Mouse (Mus musculus) CH12.LX (cell line): ENCODE data around the gene Rps6ka5. TPM values are rescaled to one million over a fixed set of nuclear protein-coding genes. Genes with fewer than 3 reads are reported as not detected.

Experiments
- DNase-seq: peaks from one replicate; pipeline ENCODE4 v3.0.0-alpha.2; 2013; ENCODE audit errors: extremely low read depth
- H3K27ac ChIP-seq: 2 replicates; pipeline ENCODE4 v1.5.1; 2012; ENCODE audit warnings: low read depth, mild to moderate bottlenecking, control low read depth, moderate library complexity; ENCODE audit not compliant: insufficient read depth
- H3K27me3 ChIP-seq: replicated peaks from 2 replicates; pipeline ENCODE3; 2012; ENCODE audit warnings: inconsistent platforms
- H3K36me3 ChIP-seq, 2 experiments: replicated peaks in 1 of 2; 2 replicates each; pipeline versions ENCODE3 to v1.6.1; 2012; ENCODE audit warnings: inconsistent platforms in 1 of 2, low read length in 1 of 2, mild to moderate bottlenecking in 1 of 2, mixed read lengths in 1 of 2, moderate library complexity in 1 of 2; ENCODE audit not compliant: control insufficient read depth in 1 of 2, insufficient read depth in 1 of 2
- H3K4me1 ChIP-seq, 2 experiments: 2 replicates each; pipeline ENCODE4 v1.6.1; 2012; ENCODE audit warnings: inconsistent platforms in 1 of 2, moderate library complexity in 1 of 2; ENCODE audit not compliant: insufficient read depth in 2 of 2, control insufficient read depth in 1 of 2
- H3K4me2 ChIP-seq: 2 replicates; pipeline ENCODE4 v1.6.1; 2012; ENCODE audit warnings: low read depth, mild to moderate bottlenecking, control low read depth; ENCODE audit not compliant: poor library complexity, insufficient read depth, severe bottlenecking
- H3K4me3 ChIP-seq, 3 experiments: fragments of 150-350 bp in 1 of 3; sonication (generic) in 1 of 3; replicated peaks in 1 of 3; 2 replicates each; pipeline versions ENCODE3 to v1.5.1; 2011 to 2012; ENCODE audit warnings: low read depth in 2 of 3, low read length in 2 of 3, mild to moderate bottlenecking in 2 of 3, moderate library complexity in 2 of 3, control low read depth in 1 of 3, improper control_type of control experiment in 1 of 3, inconsistent platforms in 1 of 3, mixed read lengths in 1 of 3; ENCODE audit not compliant: poor library complexity in 1 of 3
- H3K79me2 ChIP-seq: replicated peaks from 2 replicates; pipeline ENCODE4 v1.6.1; 2012; ENCODE audit warnings: mild to moderate bottlenecking, moderate library complexity; ENCODE audit not compliant: control insufficient read depth, poor library complexity, insufficient read depth, severe bottlenecking; ENCODE audit errors: extremely low read depth
- H3K9ac ChIP-seq: 2 replicates; pipeline ENCODE4 v1.6.1; 2012; ENCODE audit warnings: low read depth, mild to moderate bottlenecking, control low read depth, moderate library complexity; ENCODE audit not compliant: insufficient read depth
- H3K9me3 ChIP-seq: replicated peaks from 2 replicates; pipeline ENCODE3; 2012; ENCODE audit warnings: low read length, inconsistent platforms, mixed read lengths
- CTCF ChIP-seq, 2 experiments: IDR thresholded peaks in 1 of 2; conservative IDR thresholded peaks in 1 of 2; 2 replicates each; pipeline ENCODE4 v1.5.1; 2011 to 2012; ENCODE audit warnings: low read depth in 2 of 2, low read length in 2 of 2, improper control_type of control experiment in 1 of 2, inconsistent platforms in 1 of 2, mild to moderate bottlenecking in 1 of 2, moderate library complexity in 1 of 2
- EP300 ChIP-seq: IDR thresholded peaks from 2 replicates; pipeline ENCODE4 v1.6.1; 2011; ENCODE audit warnings: low read length, improper control_type of control experiment
- ETS1 ChIP-seq: conservative IDR thresholded peaks from 2 replicates; pipeline ENCODE4 v1.6.1; 2012; ENCODE audit warnings: low read depth, mild to moderate bottlenecking, inconsistent platforms, low read length, improper control_type of control experiment, moderate library complexity
- JUN ChIP-seq: IDR thresholded peaks from 2 replicates; pipeline ENCODE4 v1.6.1; 2011; ENCODE audit warnings: low read depth, mild to moderate bottlenecking, low read length, improper control_type of control experiment, moderate library complexity; ENCODE audit not compliant: insufficient read depth
- MAX ChIP-seq: IDR thresholded peaks from 2 replicates; pipeline ENCODE4 v1.6.1; 2011; ENCODE audit warnings: low read length, improper control_type of control experiment
- MAZ ChIP-seq: IDR thresholded peaks from 2 replicates; pipeline ENCODE4 v1.6.1; 2012; ENCODE audit warnings: low read depth, mild to moderate bottlenecking, inconsistent platforms, low read length, improper control_type of control experiment, moderate library complexity
- MEF2A ChIP-seq: IDR thresholded peaks from 2 replicates; pipeline ENCODE4 v1.6.1; 2014; ENCODE audit warnings: low read depth, mild to moderate bottlenecking, inconsistent platforms, low read length, improper control_type of control experiment, borderline replicate concordance
- MYC ChIP-seq: IDR thresholded peaks from 2 replicates; pipeline ENCODE4 v1.6.1; 2011; ENCODE audit warnings: low read depth, mild to moderate bottlenecking, improper control_type of control experiment, low read length
- PAX5 ChIP-seq: IDR thresholded peaks from 2 replicates; pipeline ENCODE4 v1.6.1; 2012; ENCODE audit warnings: low read length, inconsistent platforms, mixed read lengths
- SMC3 ChIP-seq: IDR thresholded peaks from 2 replicates; pipeline ENCODE4 v1.6.1; 2011; ENCODE audit warnings: low read depth, low read length, improper control_type of control experiment
- TCF12 ChIP-seq: IDR thresholded peaks from 2 replicates; pipeline ENCODE4 v1.6.1; 2014; ENCODE audit warnings: low read depth, mild to moderate bottlenecking, inconsistent platforms, low read length, improper control_type of control experiment
- ZC3H11A ChIP-seq: IDR thresholded peaks from 2 replicates; pipeline ENCODE4 v1.6.1; 2012; ENCODE audit warnings: low read depth, mild to moderate bottlenecking, inconsistent platforms, low read length, improper control_type of control experiment
- dilution Hi-C: fragments of 300-500 bp; cut with MboI; formaldehyde crosslinking; loops from 2 replicates; pipeline ENCODE4 v1.14.3; 2020; ENCODE audit warnings: low sequenced_read_pairs; ENCODE audit not compliant: extremely low pct_unique_long_range_greater_than_20kb, extremely low pct_ligation_motif_present
- in situ Hi-C: fragments of 300-500 bp; cut with MboI; formaldehyde crosslinking; loops from 3 replicates; pipeline ENCODE4 v1.14.3; 2019; ENCODE audit warnings: low sequenced_read_pairs, low pct_ligation_motif_present, low pct_unique_long_range_greater_than_20kb, mixed read lengths
- polyA plus RNA-seq: library from polyadenylated mRNA; unstranded; fragments of >175 nt; gene quantifications from 2 replicates; pipeline ENCODE4 v1.2.1, GENCODE M21; 2012; ENCODE audit warnings: low read depth; ENCODE audit not compliant: insufficient read length
- total RNA-seq, 2 experiments: library from RNA; depleted of rRNA; stranded (reverse); fragments of 300-350 nt in 1 of 2; fragments of >200 nt in 1 of 2; gene quantifications; 2 replicates each; pipeline ENCODE4 v1.2.3; 2012 to 2014

The Rps6ka5 gene
- total and polyA plus RNA-seq, 3 experiments, result 2.9 to 6.2 (median 4.8) TPM

DNA sequence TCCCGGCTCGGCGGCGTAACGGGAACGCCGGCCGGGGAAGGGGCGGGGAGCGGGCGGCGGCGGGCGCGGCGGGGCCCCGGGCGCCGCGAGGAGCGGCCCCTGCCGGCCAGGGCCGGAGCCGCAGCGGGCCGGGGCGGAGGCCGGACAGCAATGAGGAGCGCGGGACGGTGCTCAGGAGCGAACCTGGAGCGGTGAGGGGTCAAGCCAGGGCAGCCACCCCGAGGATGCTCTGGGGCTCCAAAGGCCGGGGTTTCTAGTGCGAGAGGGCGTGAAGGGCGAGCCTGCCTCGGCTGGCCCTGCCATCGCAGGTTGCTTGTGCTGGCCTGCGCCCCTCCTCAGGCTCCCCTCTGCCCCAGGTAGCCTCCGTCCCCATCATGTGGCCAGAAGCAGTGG lies 206.0 kb downstream of the Rps6ka5 start, which contains the start of gene Ttc7b:
Gene Ttc7b (minus strand): TSS at position 33 of the 393 bp plus-strand sequence.
- H3K27ac ChIP-seq, result no peak within 1 kb of the TSS
- TF ChIP-seq CTCF (conservative IDR thresholded peaks at IDR 0.05 in 1 of 2, IDR thresholded peaks at IDR 0.05 in 1 of 2; ENCODE audit: low read depth in 2 of 2, low read length in 2 of 2), result peak in 1 of 2 experiments; percentile 51; a peak in 2 of 4 replicates
- no peak for TF ChIP-seq ZC3H11A
- peak within 1 kb of the TSS; percentile 90 for H3K9ac ChIP-seq
- in situ Hi-C loops, result no loop called here
- no peaks in the 10 kb centered on the region for H3K27me3 ChIP-seq
- peak within 1 kb of the TSS; percentile 68 for H3K4me2 ChIP-seq
- dilution Hi-C loops, result no loop called here
- peak within 1 kb of the TSS; percentile 61 to 83 (median 72) for H3K4me3 ChIP-seq
- no peak for DNase-seq
- peaks cover 6% of the 10 kb centered on the region for H3K9me3 ChIP-seq
- peaks cover 2% of the 10 kb centered on the region; the same call in 1 of the 2 replicates for H3K79me2 ChIP-seq
- peaks cover 0 to 17% of the 10 kb centered on the region in 2 experiments for H3K36me3 ChIP-seq
- peaks cover 11 to 22% of the 10 kb centered on the region in 2 experiments for H3K4me1 ChIP-seq

DNA sequence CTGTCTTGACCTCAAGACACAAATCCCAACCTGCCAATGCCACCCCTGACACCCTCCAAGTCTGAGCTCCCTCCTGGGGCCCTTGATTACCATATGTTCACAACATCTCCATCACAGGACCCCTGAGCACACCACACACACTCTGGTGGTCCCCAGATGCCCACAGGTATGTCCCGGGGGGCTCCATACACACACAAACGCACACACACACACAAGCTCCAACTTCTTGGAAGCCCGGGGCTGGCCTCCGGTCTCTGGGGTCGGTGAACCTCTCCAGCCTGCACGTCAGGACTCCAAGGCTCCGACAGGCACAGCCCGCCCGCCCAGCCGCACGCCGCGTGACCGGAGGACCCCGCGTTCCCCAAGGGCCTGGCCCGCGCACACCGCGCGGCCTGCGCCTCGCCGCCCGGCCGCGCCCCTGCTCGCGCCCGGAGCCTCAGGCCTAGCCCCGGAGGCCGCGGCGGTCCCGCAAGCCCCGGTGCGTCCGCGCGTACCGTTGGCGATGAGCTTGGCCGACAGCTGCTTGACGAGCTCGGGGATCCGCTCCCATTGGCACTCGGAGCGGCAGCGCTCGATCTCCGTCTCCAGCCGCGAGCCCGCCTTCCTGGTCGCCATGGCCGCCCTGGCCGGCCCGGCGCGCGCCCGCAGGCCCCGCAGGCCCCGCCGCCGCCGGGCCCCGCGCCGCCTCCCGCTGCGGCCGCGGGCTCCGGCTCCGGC lies 206.5 kb downstream of the Rps6ka5 start:
- H3K4me2 ChIP-seq, result peak overlapping the region; percentile 68
- in situ Hi-C loops, result no loop called here
- H3K4me1 ChIP-seq, result peaks cover 11 to 22% of the 10 kb centered on the region in 2 experiments
- H3K79me2 ChIP-seq, result peaks cover 2% of the 10 kb centered on the region; the same call in 1 of the 2 replicates
- H3K27me3 ChIP-seq, result no peaks in the 10 kb centered on the region
- dilution Hi-C loops, result no loop called here
- H3K9me3 ChIP-seq, result peaks cover 6% of the 10 kb centered on the region
- peak overlapping the region; percentile 61 to 83 (median 72) for H3K4me3 ChIP-seq
- H3K36me3 ChIP-seq, result peaks cover 0 to 21% of the 10 kb centered on the region in 2 experiments
- TF ChIP-seq ETS1 (no peak), MAX (0 out of 2 replicates have a peak, but pooled peaks have one; percentile 21), TCF12 (no peak), PAX5 (no peak)
- H3K9ac ChIP-seq, result peak overlapping the region; percentile 90
- no peak for DNase-seq
- no peak overlapping the region for H3K27ac ChIP-seq

DNA sequence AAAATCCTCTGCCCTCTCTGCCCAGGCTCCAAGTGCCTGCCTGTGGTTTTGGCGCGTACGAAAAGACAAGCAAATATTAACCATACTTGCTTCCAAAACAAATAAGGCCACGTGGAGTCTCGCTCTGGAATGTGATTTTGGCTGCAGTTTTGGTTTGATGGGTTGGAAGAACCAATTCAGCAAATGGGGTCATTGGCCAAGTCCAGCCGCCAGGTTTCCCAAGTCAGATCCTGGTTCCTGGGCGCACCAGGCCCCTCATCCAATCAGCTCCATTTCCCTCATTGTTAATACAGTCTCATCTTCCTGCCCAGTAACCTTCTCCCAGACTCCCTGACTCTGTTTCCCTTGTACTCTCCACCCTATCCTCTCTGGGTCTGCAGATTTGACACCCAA lies 207.1 kb downstream of the Rps6ka5 start:
- Histone ChIP-seq H3K9ac (peak overlapping the region; percentile 90), H3K79me2 (peaks cover 2% of the 10 kb centered on the region; the same call in 1 of the 2 replicates), H3K27ac (no peak overlapping the region), H3K4me2 (peak overlapping the region; percentile 68), H3K4me1 (peaks cover 11 to 22% of the 10 kb centered on the region in 2 experiments), H3K27me3 (no peaks in the 10 kb centered on the region), H3K36me3 (peaks cover 0 to 22% of the 10 kb centered on the region in 2 experiments), H3K4me3 (peak overlapping the region; percentile 61 to 83 (median 72)), H3K9me3 (peaks cover 6% of the 10 kb centered on the region)
- no peak for DNase-seq
- in situ Hi-C loops, result no loop called here
- TF ChIP-seq EP300, result no peak
- TF ChIP-seq TCF12, result no peak
- TF ChIP-seq MAZ, result no peak
- TF ChIP-seq SMC3, result no peak
- no peak for TF ChIP-seq MEF2A
- TF ChIP-seq MYC, result no peak
- no peak for TF ChIP-seq JUN
- no peak for TF ChIP-seq PAX5
- dilution Hi-C loops, result no loop called here
